In genomic region chr11:8983237-8983861, GRCm38 (mm10) we compare ENCODE assay signal across 8 mouse cellular contexts. TPM values are rescaled to one million over a fixed set of nuclear protein-coding genes. Genes with fewer than 3 reads are reported as not detected.
DNase-seq lines count a peak whose midpoint lies in the region; ATAC-seq and TF ChIP-seq lines count a peak whose summit lies in the region.

No protein-coding gene starts in this region.

- peak; percentile 78; the same call in 1 of the 2 replicates for TF ChIP-seq CTCF in brain, embryonic 14.5 days (IDR thresholded peaks at IDR 0.05; ENCODE audit: borderline replicate concordance, extremely low read depth, insufficient read depth, insufficient read length)

- no peak for ATAC-seq in heart, embryonic 11.5 days (replicated peaks; ENCODE audit: insufficient number of reproducible peaks, low FRiP score, low TSS enrichment)
- ATAC-seq in erythroid progenitor cell, adult 5-6 weeks (replicated peaks; ENCODE audit: low FRiP score, poor library complexity, severe bottlenecking): peak; percentile 69; the same call in 1 of the 2 replicates
- peak; percentile 45; the same call in 1 of the 2 replicates for ATAC-seq in hindbrain, embryonic 15.5 days (ENCODE audit: low FRiP score, low read depth)
- ATAC-seq in midbrain, embryonic 13.5 days: peak; percentile 35; the same call in 1 of the 2 replicates

- DNase-seq in heart, adult 11 months: peak; percentile 89
- DNase-seq in brain, embryonic 14.5 days (ENCODE audit: low read depth): peak; percentile 91
- peak; percentile 20 to 76 for DNase-seq in left cerebral cortex, postnatal 10 days (ENCODE audit: extremely low spot score in 1 of 2, low spot score in 2 of 2)
- peak; percentile 12 to 70 for DNase-seq in spleen, adult 18-20 months

- no peaks in the 10 kb centered on the region for H3K27me3 ChIP-seq in heart, embryonic 11.5 days (ENCODE audit: control insufficient read depth, insufficient read depth, low read length)
- H3K27me3 ChIP-seq in hindbrain, embryonic 15.5 days: no peaks in the 10 kb centered on the region
- H3K27me3 ChIP-seq in midbrain, embryonic 13.5 days: no peaks in the 10 kb centered on the region

- TF ChIP-seq POLR2A in brain, embryonic 14.5 days (IDR thresholded peaks at IDR 0.05; ENCODE audit: borderline replicate concordance, extremely low read depth, insufficient read depth, insufficient read length, poor library complexity, severe bottlenecking): no peak

- H3K36me3 ChIP-seq in heart, embryonic 11.5 days (ENCODE audit: control insufficient read depth, insufficient read depth, low read length): no peaks in the 10 kb centered on the region
- H3K36me3 ChIP-seq in hindbrain, embryonic 15.5 days: no peaks in the 10 kb centered on the region
- no peaks in the 10 kb centered on the region for H3K36me3 ChIP-seq in midbrain, embryonic 13.5 days

- H3K4me1 ChIP-seq in heart, embryonic 11.5 days (ENCODE audit: control insufficient read depth, insufficient read depth, low read length): 0 out of 2 replicates have a peak, but pooled peaks cover 7% of the 10 kb centered on the region
- no peaks in the 10 kb centered on the region for H3K4me1 ChIP-seq in hindbrain, embryonic 15.5 days (replicated peaks)
- no peaks in the 10 kb centered on the region for H3K4me1 ChIP-seq in midbrain, embryonic 13.5 days (replicated peaks)

- H3K9me3 ChIP-seq in heart, embryonic 11.5 days (replicated peaks; ENCODE audit: control insufficient read depth, low read length): no peaks in the 10 kb centered on the region
- H3K9me3 ChIP-seq in hindbrain, embryonic 15.5 days: no peaks in the 10 kb centered on the region
- no peaks in the 10 kb centered on the region for H3K9me3 ChIP-seq in midbrain, embryonic 13.5 days

- no peak overlapping the region for H3K4me2 ChIP-seq in heart, embryonic 11.5 days
- H3K4me2 ChIP-seq in hindbrain, embryonic 15.5 days: no peak overlapping the region
- H3K4me2 ChIP-seq in midbrain, embryonic 13.5 days (replicated peaks): no peak overlapping the region

- no peak overlapping the region for H3K9ac ChIP-seq in heart, embryonic 11.5 days (ENCODE audit: low read depth, low read length)
- no peak overlapping the region for H3K9ac ChIP-seq in hindbrain, embryonic 15.5 days
- H3K9ac ChIP-seq in midbrain, embryonic 13.5 days (replicated peaks): no peak overlapping the region

- H3K27ac ChIP-seq in heart, embryonic 11.5 days (ENCODE audit: low read depth, low read length): no peak overlapping the region
- no peak overlapping the region for H3K27ac ChIP-seq in hindbrain, embryonic 15.5 days (replicated peaks)
- no peak overlapping the region for H3K27ac ChIP-seq in midbrain, embryonic 13.5 days

- intact Hi-C loops in left cerebral cortex, postnatal 10 days (cut with DNase I): loop anchor here (2.0 kb wide), 1 partner anchor 153 kb away; no protein-coding TSS in a partner anchor

- no peak overlapping the region for H3K4me3 ChIP-seq in heart, embryonic 11.5 days (ENCODE audit: low read depth, low read length)
- H3K4me3 ChIP-seq in hindbrain, embryonic 15.5 days: no peak overlapping the region
- no peak overlapping the region for H3K4me3 ChIP-seq in midbrain, embryonic 13.5 days (replicated peaks)

- WGBS in heart, embryonic 11.5 days (ENCODE audit: insufficient replicate concordance): 37% methylated on average over 6 of the region's 6 CpGs
- WGBS in hindbrain, embryonic 15.5 days: 41% methylated on average over 6 of the region's 6 CpGs
- WGBS in midbrain, embryonic 13.5 days: 38% methylated on average over 6 of the region's 6 CpGs

RNA-seq across cellular contexts. Expression of gene Pkd1l1, which starts 10.3 kb away (rescaled TPM):
- polyA plus RNA-seq in heart, embryonic 11.5 days (2014; fragmentation: Nextera tagmentation; extraction: Ambion mirVana): 0.07 TPM in 1 of 2 replicates, not detected in the other
- 0.10 and 0.15 TPM in 2 replicates for polyA plus RNA-seq in brain, embryonic 14.5 days (2012; rRNA removed)
- total RNA-seq in erythroid progenitor cell, adult 5-6 weeks (2015; ENCODE audit: low replicate concordance): 4.7 and 5.4 TPM in 2 replicates
- 1.7 and 7.8 TPM in 2 replicates for total RNA-seq in erythroid progenitor cell, adult 5-6 weeks (2017; ENCODE audit: low replicate concordance)
- 0.08 and 0.14 TPM in 2 replicates for polyA plus RNA-seq in hindbrain, embryonic 15.5 days (2015; fragmentation: Nextera tagmentation; extraction: Ambion mirVana)
- not detected for total RNA-seq in left cerebral cortex, postnatal 10 days (2021)
- polyA plus RNA-seq in midbrain, embryonic 13.5 days (2015; fragmentation: Nextera tagmentation; extraction: Ambion mirVana): 0.08 and 0.21 TPM in 2 replicates

RNA-seq across cellular contexts. Expression of gene Hus1, which starts 27.6 kb away (rescaled TPM):
- polyA plus RNA-seq in heart, embryonic 11.5 days (2014; fragmentation: Nextera tagmentation; extraction: Ambion mirVana): 14.5 and 15.7 TPM in 2 replicates
- polyA plus RNA-seq in brain, embryonic 14.5 days (2012; rRNA removed): 12.0 and 13.3 TPM in 2 replicates
- total RNA-seq in erythroid progenitor cell, adult 5-6 weeks (2015; ENCODE audit: low replicate concordance): 7.2 and 16.3 TPM in 2 replicates
- total RNA-seq in erythroid progenitor cell, adult 5-6 weeks (2017; ENCODE audit: low replicate concordance): 6.5 and 8.5 TPM in 2 replicates
- polyA plus RNA-seq in hindbrain, embryonic 15.5 days (2015; fragmentation: Nextera tagmentation; extraction: Ambion mirVana): 9.5 and 10.5 TPM in 2 replicates
- total RNA-seq in left cerebral cortex, postnatal 10 days (2021): 10 to 100 TPM in 1 of 2 experiments, 1 to 10 TPM in 1; 8.9 to 13.5 TPM
- polyA plus RNA-seq in midbrain, embryonic 13.5 days (2015; fragmentation: Nextera tagmentation; extraction: Ambion mirVana): 10.2 and 11.3 TPM in 2 replicates

Comparison
In these comparisons a context has a peak if more than half of its experiments do, and no peak if none do; other contexts are left out.
1. DNase-seq: peak in every context shown above with its lines; median percentile 91 in brain, embryonic 14.5 days; 89 in heart, adult 11 months; 48 in left cerebral cortex, postnatal 10 days; 41 in spleen, adult 18-20 months.